Mouse (Mus musculus): ENCODE measurements around the gene Rpl23. TPM values are rescaled to one million over a fixed set of nuclear protein-coding genes. Genes with fewer than 3 reads are reported as not detected.

Gene Rpl23
- total and polyA plus RNA-seq, 3 experiments: 921 to 2,072 TPM; not detected in 1

DNA sequence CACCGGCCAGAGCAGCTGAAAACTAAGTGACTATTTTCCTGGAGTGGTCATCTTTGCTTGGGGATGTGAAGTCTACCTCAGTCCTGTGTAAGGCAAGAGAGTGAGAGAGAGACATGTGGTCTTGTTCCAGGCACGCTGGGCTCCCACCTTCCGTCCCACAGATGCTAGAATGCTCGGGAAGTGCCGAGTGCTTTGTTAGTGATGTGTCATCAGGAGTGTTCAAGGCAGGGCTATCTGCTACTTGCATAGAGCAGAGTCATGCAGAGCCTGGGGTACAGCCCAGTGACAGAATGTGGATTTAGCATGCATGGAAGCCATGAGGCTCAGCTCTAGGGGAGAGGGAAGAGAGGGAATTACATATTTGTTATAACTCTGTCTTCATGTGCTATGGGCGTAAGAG lies 45.4 kb upstream of the Rpl23 start:
- peaks cover 1 to 4% of the 10 kb centered on the region in 2 experiments for H3K36me3 ChIP-seq (ENCODE audit: control insufficient read depth in 1 of 2, insufficient read depth in 2 of 2, low read length in 2 of 2)
- peaks cover 11 to 19% of the 10 kb centered on the region in 2 experiments for H3K4me1 ChIP-seq (ENCODE audit: control insufficient read depth in 1 of 2, insufficient read depth in 2 of 2, low read length in 2 of 2)
- no peaks in the 10 kb centered on the region for H3K27me3 ChIP-seq (ENCODE audit: control insufficient read depth in 1 of 2, insufficient read depth in 2 of 2, low read length in 2 of 2)
- no peaks in the 10 kb centered on the region for H3K9me3 ChIP-seq (replicated peaks; ENCODE audit: insufficient read depth, low read length)
- no peak overlapping the region for H3K9ac ChIP-seq (ENCODE audit: control insufficient read depth, low read depth, low read length, poor library complexity, severe bottlenecking)
- no peak overlapping the region for H3K27ac ChIP-seq (ENCODE audit: control insufficient read depth, low read depth, low read length)
- no peak overlapping the region for H3K4me3 ChIP-seq (ENCODE audit: control insufficient read depth in 1 of 2, insufficient read depth in 1 of 2, low read depth in 2 of 2, low read length in 2 of 2)
- H3K79me2 ChIP-seq (ENCODE audit: control insufficient read depth, insufficient read depth, low read length, poor library complexity): no peaks in the 10 kb centered on the region
- DNase-seq (ENCODE audit: low read depth, low spot score): no peak
- TF ChIP-seq RAD21 (IDR thresholded peaks at IDR 0.05; ENCODE audit: low read depth, low read length) (no peak), HCFC1 (IDR thresholded peaks at IDR 0.05; ENCODE audit: low read depth, low read length) (no peak), E2F4 (IDR thresholded peaks at IDR 0.05; ENCODE audit: borderline replicate concordance, low read depth, low read length) (no peak), JUND (IDR thresholded peaks at IDR 0.05; ENCODE audit: low read depth, low read length) (no peak), ETS1 (IDR thresholded peaks at IDR 0.05; ENCODE audit: low read depth, low read length) (no peak), MEF2A (IDR thresholded peaks at IDR 0.05; ENCODE audit: extremely low read depth, insufficient replicate concordance, low read depth, low read length, poor library complexity, severe bottlenecking) (no peak), MYC (IDR thresholded peaks at IDR 0.05; ENCODE audit: low read depth, low read length) (no peak), ZC3H11A (IDR thresholded peaks at IDR 0.05; ENCODE audit: low read depth, low read length) (no peak), UBTF (IDR thresholded peaks at IDR 0.05; ENCODE audit: borderline replicate concordance, insufficient read depth, low read depth, low read length) (no peak), TBP (IDR thresholded peaks at IDR 0.05; ENCODE audit: low read depth, low read length) (no peak), CTCF (IDR thresholded peaks at IDR 0.05 in 2 of 3, conservative IDR thresholded peaks at IDR 0.05 in 1 of 3; ENCODE audit: control insufficient read depth in 1 of 3, insufficient read depth in 1 of 3, low read depth in 2 of 3, low read length in 3 of 3, poor library complexity in 1 of 3, severe bottlenecking in 1 of 3) (no peak), MXI1 (IDR thresholded peaks at IDR 0.05; ENCODE audit: low read depth, low read length) (no peak), POLR2AphosphoS5 (IDR thresholded peaks at IDR 0.05; ENCODE audit: borderline replicate concordance, low read depth, low read length) (no peak), USF1 (IDR thresholded peaks at IDR 0.05; ENCODE audit: low read depth, low read length) (no peak)

DNA sequence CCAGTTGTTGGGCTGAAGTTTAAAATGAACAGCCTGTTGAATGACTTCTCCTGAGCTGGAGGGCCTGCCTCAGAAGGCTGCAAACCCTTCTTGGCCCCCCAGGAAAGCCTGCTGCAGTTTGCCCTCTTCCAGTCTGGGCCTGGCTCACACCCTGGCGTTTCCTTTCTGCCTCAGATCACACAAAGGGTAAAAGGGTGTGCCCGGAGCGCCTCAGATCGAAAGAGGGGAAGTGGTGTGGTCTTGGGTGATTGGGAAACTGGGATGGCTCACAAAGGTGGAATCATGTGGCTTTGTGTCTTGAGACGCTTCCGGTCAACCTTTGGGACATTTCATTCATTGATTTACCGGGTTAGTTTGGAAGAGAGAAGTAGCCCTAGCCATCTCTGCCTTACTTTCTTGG lies 44.2 kb upstream of the Rpl23 start:
- Histone ChIP-seq H3K36me3 (ENCODE audit: control insufficient read depth in 1 of 2, insufficient read depth in 2 of 2, low read length in 2 of 2) (peaks cover 1 to 4% of the 10 kb centered on the region in 2 experiments), H3K9me3 (replicated peaks; ENCODE audit: insufficient read depth, low read length) (no peaks in the 10 kb centered on the region), H3K27me3 (ENCODE audit: control insufficient read depth in 1 of 2, insufficient read depth in 2 of 2, low read length in 2 of 2) (no peaks in the 10 kb centered on the region), H3K4me1 (ENCODE audit: control insufficient read depth in 1 of 2, insufficient read depth in 2 of 2, low read length in 2 of 2) (peaks cover 11 to 19% of the 10 kb centered on the region in 2 experiments), H3K4me3 (ENCODE audit: control insufficient read depth in 1 of 2, insufficient read depth in 1 of 2, low read depth in 2 of 2, low read length in 2 of 2) (peak overlapping the region in 1 of 2 experiments; percentile 22; a peak in 2 of 4 replicates), H3K9ac (ENCODE audit: control insufficient read depth, low read depth, low read length, poor library complexity, severe bottlenecking) (peak overlapping the region; percentile 49), H3K79me2 (ENCODE audit: control insufficient read depth, insufficient read depth, low read length, poor library complexity) (no peaks in the 10 kb centered on the region), H3K27ac (ENCODE audit: control insufficient read depth, low read depth, low read length) (peak overlapping the region; percentile 65)
- TF ChIP-seq TAL1 (IDR thresholded peaks at IDR 0.05; ENCODE audit: low read length) (no peak), JUND (IDR thresholded peaks at IDR 0.05; ENCODE audit: low read depth, low read length) (no peak), KAT2A (conservative IDR thresholded peaks at IDR 0.05; ENCODE audit: low read depth, low read length) (no peak), RAD21 (IDR thresholded peaks at IDR 0.05; ENCODE audit: low read depth, low read length) (no peak), MAZ (IDR thresholded peaks at IDR 0.05; ENCODE audit: low read depth, low read length) (0 out of 2 replicates have a peak, but pooled peaks have one; percentile 2), RCOR1 (IDR thresholded peaks at IDR 0.05; ENCODE audit: low read depth, low read length) (0 out of 2 replicates have a peak, but pooled peaks have one; percentile 18), MXI1 (IDR thresholded peaks at IDR 0.05; ENCODE audit: low read depth, low read length) (no peak), ZMIZ1 (IDR thresholded peaks at IDR 0.05; ENCODE audit: low read depth, low read length) (no peak)
- DNase-seq (ENCODE audit: low read depth, low spot score): peak; percentile 67

All from MEL (cell line).